Mouse (Mus musculus) T-cell, adult 66 days (primary cell): ENCODE data around the gene Tmem125. TPM values are rescaled to one million over a fixed set of nuclear protein-coding genes. Genes with fewer than 3 reads are reported as not detected.

ENCODE experiments used
- total RNA-seq, 2 experiments: library from RNA; stranded (reverse); gene quantifications; 3 replicates in 1 of 2; 4 replicates in 1 of 2; pipeline ENCODE4 v1.2.4; 2023

Gene Tmem125
- not detected for total RNA-seq

DNA sequence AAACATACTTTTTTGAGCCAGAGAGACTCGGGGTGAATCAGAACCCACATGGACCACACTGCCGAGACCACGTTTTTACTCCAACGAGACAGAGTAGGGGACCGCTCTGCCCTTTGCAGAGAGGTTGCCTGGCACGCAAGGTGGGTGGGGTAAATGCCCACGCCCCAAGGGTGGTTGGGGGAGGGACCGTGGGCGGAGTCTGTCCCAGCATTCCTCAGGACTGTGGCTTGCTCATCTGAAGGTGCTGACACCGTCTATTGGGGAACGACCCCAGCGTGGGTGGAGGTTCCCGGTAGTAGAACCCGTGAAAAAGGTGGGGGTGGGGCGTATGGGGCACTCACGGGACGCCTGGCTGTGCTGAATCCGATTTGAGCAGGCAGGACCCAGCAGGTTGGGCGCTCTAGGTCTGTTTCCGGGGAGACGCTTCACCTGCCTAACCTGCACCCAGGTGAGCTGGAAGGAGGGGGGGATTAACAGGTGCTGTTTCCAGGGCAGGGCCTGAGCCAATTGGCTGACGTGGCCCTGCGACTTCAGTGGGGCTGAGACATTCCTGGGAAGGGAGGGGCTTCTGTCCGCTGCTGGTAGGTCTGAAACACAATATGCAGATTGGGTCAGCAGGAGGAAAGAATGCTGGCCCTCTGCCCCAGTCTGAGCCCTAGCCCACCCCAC lies at the start of gene Tmem125:
TSS of gene Tmem125 (minus strand) at position 453 of the 669 bp plus-strand sequence.

DNA sequence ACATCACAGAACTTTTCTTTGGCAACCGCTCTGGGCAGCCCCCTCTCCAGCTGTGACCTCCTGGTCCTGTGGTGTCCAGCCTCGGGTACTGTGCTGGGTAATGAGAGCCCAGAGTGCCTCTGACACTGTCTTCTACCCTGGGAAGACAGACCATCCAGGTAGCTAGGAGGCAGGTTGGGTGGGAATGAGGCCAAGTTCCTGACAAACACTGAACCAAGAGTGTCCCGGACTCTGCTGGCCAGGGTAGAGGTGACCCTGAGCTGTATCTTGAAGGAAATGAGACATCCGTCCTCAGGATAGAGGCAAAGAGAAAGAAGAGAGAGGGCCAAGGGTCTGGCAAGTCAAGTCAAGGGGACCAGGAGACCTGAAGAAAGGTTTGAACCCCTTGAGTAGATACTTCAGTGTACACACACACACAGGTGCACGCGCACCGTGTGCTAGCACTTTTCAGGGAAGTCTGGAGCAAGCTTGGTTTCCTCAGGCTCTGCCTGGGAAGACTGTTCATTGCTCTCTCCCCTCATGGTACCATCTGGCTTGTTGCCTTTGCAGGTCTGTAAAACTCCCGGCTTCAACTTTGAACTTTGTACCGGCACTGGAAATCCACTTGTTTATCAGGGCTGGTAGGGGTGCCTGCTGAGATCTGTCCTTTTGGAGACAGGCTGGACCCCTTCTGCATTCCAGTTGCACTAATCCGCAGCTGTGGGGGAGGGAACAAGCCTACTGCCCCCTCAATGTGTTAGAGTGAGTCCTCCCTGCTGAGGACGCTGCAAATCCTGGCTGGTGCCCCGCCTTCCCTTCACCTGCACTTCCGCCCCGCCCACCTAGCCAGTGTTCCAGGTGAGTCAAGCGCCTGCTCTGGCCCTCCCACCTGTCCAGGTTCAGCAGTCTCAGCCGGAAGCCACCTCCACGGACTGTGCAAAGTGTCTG lies 17.2 kb downstream of the Tmem125 start, which contains the start of gene 2610528J11Rik:
TSS of gene 2610528J11Rik (plus strand) at position 592 of the 927 bp plus-strand sequence.

Other genes starting within 250 kb of the Tmem125 start
- 10 to 100 TPM; 66.1 to 76.6 TPM for gene Szt2, start 134.8 kb downstream of the Tmem125 start, total RNA-seq
- 10 to 100 TPM; 72.5 to 77.1 TPM for gene Med8, start 134.7 kb downstream of the Tmem125 start, total RNA-seq
- 10 to 100 TPM; 45.1 to 51.5 TPM for gene Elovl1, start 116.0 kb downstream of the Tmem125 start, total RNA-seq
- 1 to 10 TPM; 4.9 to 7.7 TPM for gene Cdc20, start 106.7 kb downstream of the Tmem125 start, total RNA-seq
- gene Mpl, start 86.5 kb downstream of the Tmem125 start, total RNA-seq, result not detected
- gene Tie1, start 54.0 kb downstream of the Tmem125 start, total RNA-seq, result not detected
- gene 2610528J11Rik, start 17.0 kb downstream of the Tmem125 start, total RNA-seq, result not detected
- gene Cfap57, start 76.7 kb upstream of the Tmem125 start, total RNA-seq, result under 1 TPM in 1 of 2 experiments, not detected in 1; 0.15 TPM
- 10 to 100 TPM; 74.4 to 86.4 TPM for gene Ebna1bp2, start 76.8 kb upstream of the Tmem125 start, total RNA-seq
- not detected for gene Olfr62, start 114.9 kb upstream of the Tmem125 start, total RNA-seq
- gene Olfr1342, start 148.7 kb upstream of the Tmem125 start, total RNA-seq, result not detected
- not detected for gene Olfr1341, start 159.5 kb upstream of the Tmem125 start, total RNA-seq
- not detected for gene Olfr1340, start 176.1 kb upstream of the Tmem125 start, total RNA-seq
- not detected for gene Olfr1339, start 188.1 kb upstream of the Tmem125 start, total RNA-seq
- not detected for gene Olfr1338, start 214.7 kb upstream of the Tmem125 start, total RNA-seq
- gene Olfr1337, start 238.5 kb upstream of the Tmem125 start, total RNA-seq, result not detected